Mouse (Mus musculus) cerebellum, adult 9-11 months (tissue): ENCODE measurements at regions not wholly inside any gene's neighbourhood (a gene's known extent, or its start where the extent isn't known, plus 50 kb on each side); places are given as distances from the start of the nearest gene placed in this dataset.

ENCODE experiments used
- DNase-seq: peaks from one replicate; pipeline ENCODE4 v3.0.0; 2022

DNA sequence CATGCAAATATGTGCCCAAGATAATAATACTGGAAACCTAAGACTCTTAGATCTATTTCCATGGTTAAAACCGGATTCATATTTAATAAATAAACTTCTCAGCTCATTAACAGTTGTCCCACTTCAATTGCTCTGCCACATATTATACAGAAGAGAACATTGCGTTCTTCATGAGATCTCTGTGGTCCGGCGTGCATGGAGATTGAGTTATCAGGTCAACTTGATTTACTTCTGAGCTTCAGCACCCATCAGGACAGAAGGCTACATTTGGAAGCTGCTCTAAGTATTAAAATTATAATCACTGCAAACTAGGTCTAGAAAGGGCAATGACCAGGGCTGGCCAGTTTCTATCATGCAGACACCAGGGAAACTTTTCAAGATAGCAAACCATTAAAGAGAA is 295.9 kb upstream of the Cd180 start:
- no peak for DNase-seq

DNA sequence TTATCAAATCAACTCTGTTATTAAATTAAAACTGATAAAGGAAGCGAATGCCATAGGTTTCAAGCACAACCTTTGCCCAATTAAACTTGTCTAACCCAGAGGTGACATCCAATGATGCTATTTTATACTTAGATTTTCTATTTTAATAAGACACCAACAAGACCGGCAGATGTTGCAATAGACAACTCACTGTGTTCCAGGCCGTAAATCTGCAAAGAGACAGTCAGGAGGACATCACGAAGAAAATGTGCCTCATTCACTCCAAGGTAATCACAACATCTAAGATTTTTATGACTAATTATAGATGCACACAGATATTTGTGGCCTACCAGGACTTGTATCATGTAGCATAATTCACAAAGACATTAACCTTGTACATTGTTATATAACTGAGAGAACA is 281.5 kb upstream of the Cd180 start:
- DNase-seq: no peak

DNA sequence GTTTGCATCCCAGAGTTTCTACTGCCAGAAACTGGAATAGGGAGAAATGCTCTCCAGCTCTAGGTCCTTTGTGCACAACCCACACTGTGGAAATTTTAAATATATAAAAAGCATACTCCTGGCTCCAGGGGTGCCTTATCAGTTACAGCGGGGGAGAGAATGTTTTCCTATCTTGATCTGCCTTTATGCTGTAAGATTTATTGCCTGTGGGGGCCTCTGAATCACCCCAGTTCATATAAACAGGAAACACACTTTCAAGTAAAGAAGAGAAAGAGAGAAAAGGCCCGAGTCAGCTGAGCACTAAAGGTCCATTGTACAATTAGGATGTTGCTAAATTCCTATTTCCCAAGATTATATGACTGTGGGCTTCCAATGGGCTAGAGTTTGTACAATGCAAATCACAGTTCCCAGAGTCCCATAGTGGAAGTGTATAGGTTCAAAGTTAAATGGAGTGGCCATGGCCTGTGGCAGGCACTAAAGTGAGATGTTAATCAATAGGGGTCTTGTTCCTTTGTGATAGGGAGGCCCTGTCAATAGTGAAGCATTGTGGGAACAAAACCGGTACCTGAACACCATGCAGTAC is 258.9 kb upstream of the Cd180 start:
- no peak for DNase-seq

DNA sequence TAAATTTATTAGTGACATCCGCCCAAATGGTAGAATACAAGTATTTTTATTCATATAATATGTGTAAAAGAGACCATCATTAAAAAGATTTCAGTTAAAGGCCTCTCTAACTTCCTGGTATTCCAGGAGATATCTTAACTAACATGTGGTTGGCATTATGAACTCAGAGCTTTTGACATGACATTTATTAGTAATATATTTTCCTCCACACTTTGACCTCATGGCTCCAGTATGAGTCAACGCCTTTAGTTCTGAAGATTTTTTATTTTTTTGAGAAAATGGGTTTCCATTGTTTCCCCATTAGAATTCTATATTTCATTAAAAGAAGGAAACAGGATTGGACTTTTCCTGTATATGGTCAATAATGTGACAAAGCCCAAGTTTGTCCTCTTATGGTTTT is 250.7 kb upstream of the Cd180 start:
- no peak for DNase-seq

DNA sequence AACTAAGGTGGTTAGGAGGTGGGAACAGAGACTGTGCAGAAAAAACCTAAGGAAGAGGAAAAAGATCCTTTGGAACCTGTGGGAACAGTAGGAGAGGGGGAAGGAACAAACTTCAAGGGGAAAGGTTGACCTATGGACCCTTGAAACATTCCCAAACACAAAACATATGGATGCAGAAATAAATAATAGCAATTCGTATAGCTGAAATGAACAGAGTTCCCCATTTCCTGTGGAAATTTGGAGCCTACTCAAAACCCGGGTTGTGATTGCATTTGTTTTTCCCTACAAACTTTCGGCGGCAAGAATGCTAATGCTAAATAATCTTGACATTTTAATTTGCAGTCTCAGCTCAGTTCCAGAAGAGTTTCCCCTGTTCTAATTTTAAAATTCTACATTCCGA is 246.0 kb upstream of the Cd180 start:
- DNase-seq: no peak

DNA sequence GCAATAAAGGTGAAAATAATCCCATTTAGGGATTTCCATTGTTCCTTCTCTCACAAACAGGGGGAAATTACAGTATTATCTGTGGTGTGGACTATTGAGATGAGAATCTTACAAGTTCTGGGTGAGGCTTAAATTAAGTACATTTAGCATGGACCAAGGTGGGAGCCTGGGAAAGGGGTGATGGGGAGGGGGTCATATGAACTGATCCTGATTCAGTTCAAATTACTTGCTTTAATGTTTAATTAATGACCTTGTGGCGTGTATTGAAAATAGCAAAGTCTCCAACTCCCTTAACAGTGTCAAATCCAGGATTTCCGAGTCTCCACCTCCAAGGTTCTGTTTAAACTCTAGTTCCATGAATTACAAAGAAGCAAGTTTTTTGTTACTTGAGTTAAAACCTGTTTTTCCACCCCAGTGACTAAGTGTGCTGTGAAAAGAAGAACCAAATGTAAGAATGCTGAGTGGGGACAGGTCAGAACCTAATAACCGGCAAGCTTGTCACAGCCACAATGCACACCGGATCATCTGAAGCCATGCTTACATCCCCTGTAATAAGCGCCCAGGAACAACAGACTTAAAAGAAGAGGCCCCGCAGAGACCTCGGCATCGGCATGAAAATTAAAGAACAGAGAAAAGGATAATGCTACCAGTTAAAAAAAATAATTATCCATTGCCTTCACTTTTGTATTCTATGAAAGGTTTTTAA is 243.8 kb upstream of the Cd180 start:
- no peak for DNase-seq

DNA sequence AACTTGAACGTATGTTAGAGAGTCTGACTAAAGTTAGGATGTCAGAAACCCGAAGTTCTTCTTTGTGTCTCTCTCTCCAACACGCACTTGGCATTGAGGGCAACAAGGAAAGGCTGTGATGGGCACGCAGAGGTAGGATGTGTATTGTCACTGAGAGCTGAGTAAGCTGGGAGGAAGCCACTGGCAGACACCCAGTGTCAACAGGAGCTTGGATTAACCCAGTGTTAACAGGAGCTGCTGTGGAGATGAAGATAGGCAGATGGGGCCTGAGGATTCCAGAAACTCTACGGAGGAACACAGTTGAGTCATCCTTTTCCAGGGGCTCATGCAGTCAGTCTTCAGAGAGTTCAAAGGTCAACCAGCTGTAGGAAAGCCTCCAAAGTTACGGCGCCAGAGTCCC is 242.2 kb upstream of the Cd180 start:
- DNase-seq: no peak

DNA sequence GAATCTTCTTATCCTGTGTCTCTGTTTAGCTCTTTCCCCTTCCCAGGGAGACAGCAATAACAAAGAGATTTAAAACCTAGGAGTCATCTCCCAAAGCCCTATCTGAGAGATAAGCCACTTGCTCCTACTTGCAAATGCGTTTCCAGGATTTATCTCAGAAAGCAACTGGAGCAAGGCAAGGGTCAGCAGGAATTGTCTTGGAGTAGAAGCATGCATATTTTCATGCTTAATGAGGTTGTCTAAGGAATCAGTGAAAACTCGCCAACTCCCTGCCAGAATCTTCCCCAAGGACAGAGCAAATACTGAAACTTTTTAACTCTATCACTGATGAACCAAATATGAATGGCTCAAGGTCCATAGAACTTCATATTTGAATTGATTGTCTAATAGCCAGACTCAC is 234.6 kb upstream of the Cd180 start:
- DNase-seq: no peak

DNA sequence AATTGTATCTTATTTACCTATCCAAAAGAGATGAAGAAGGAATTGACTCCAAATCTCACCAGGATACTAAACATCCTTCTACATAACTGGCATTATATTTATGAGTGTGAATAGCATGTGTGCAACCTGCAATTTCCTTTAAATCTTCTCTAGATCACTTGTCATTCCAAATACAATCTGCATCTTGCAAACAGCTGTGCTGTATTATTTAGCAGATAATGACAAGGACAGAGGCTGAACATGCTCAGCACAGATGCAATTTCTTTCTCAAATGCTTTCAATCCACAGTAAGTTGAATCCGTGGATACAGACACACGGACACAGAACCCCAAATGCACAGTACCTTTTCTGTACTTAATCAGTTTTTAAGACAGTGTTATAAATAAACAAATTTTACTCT is 229.4 kb upstream of the Cd180 start:
- DNase-seq: no peak

DNA sequence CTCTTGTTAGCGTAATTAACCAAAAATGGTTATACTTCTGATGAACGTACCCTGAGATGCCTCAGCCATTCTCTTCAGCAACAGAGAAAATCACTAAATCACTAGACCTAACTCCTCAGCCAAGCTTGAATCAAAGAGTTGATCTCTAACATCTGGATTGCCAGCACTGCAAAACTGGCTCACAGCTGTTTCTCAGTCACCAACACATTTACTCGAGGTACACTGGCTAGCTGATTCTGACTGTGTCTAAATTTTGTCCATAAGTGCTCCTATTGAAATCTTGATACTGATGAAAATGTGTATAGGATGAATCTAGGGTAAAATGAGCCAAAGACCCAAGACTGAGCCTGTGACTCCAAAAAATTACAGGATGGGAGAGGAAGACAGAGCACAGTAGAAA is 211.5 kb upstream of the Cd180 start:
- DNase-seq: no peak

DNA sequence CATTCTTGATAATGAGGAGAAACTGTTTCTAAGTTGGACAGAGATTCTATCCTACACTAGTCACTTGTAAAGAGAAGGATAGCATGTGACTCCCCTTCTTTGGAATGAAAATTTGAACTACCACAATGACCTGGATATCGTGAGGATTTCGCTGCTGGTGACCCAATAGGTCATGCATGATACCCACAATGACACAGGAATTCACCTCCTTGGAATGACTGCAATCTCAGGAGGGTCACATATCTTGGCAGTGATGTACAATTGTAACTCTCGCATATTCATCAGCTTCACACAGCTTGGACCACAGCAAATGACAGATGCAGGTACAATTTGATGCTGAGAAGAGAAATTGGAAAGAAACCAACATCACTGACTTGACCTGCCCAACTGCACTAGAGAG is 210.9 kb upstream of the Cd180 start:
- no peak for DNase-seq

DNA sequence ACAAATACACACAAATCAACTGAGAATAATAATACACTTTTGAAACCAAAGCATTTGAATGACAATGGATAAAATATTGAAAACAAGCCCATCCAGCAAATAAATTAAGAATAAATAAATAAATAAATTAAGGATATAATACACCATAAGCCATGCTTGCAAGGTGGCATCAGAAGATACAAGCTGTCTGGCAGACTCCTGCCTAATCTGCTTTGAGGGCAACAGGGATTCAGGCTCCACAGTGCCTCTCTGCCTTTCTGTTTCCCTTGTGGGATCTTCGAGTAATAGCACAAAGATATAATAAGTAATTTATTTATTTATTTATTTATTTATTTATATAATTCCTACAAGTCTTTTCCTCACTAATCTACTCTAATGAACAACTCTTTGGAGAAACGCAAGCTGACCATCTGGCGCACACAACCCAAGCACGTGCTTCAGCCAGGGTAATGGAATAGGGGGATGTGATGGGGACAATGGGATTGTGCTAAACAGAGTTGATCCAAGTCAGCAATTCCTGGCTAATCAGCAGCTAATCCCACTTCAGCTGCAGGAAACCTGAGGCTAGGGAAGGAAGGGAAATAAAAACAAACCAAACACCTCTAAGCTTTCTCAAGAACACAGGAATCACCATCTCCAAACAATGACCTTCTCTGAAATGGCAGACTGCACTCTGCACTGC is 205.8 kb upstream of the Cd180 start:
- no peak for DNase-seq

DNA sequence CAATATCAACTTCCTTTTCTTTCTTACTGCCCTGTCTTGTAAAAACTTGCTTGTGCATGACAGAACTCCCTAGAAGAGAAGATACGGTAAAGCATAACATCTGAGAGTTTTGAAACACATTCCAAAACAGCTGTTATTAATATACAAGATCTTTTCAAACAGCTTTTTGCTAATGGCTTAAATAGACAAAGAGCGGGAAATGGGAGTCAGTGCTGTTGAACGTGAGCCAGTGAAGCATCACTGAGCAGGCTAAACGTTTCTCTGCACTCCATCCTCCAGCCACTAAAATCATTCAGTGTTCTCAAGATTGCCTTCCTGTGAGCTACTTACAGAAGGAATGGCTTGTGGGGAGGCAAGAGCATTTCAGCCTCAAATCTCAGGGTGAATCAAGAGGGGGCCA is 202.0 kb upstream of the Cd180 start:
- no peak for DNase-seq

DNA sequence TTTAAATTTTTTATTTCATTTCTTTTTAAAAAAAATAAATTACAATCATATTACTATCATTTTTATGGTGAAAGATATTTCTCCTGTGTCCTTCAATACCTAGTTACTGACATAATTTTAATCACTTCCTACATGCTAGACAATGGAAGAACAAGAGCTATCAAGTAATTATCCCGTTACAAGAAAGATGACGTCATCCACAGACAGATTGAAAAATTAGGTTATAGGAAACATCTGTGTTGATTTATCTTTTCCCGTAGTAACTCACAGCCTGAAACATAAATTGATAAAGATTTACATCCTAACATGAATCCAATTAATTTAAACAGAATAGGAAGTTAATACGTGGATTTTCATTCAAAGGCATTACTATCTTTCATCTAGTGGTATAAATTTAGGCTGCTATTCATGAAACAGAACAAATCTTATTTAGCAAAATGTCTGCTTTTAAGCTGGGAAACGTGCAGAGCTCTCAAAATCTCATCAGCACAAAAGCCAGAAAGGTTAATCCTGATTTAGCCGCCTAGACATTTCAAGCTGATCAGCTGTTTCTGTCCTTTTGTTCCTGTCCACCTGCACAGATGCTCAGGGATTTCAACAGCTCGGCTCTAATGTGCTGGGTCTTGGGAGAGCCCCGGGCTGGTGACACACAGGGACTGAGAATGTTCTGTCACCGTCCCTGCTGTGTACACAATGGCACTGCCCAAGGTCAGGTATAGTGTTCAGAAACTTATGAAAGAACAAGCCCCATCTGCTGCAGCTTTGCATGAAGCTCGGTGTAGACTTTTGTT is 189.0 kb upstream of the Cd180 start:
- DNase-seq: no peak

DNA sequence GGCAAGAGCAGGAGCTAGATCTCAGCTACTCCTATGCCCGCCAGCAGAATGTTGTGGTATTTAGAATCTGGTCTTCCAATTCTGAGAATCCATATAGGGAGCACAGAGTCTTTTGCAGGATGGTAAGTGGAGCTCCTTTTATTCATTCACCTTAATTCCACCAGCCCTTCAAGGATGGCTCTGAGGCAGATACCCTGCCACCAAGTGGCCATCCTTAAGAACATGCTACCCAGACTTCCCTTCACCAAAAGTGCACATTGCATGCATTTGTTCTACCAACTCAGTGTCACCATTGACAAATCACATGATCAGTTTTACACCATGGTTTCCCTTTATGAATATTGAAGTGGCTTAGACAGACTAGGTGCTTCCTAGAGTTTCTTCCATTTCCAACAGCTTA is 186.1 kb upstream of the Cd180 start:
- no peak for DNase-seq

DNA sequence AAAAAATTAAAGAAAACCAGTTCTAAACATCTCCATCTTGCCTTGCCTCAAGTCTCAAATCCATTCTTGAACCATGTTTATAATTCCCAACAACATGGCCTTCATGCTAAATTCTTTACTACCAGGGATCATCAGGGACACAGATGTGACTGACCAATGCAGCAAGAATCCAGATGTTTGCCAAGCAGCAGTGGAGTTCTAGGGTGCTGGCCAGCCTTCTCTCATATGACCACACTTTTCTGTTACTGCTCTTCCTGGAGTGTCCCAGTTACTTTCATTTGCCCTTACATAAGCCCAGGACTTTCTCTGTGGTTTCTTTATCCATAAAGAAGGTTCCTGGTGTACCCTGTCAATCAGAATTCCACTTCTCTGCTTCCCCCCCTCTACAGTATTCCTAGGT is 185.4 kb upstream of the Cd180 start:
- no peak for DNase-seq

DNA sequence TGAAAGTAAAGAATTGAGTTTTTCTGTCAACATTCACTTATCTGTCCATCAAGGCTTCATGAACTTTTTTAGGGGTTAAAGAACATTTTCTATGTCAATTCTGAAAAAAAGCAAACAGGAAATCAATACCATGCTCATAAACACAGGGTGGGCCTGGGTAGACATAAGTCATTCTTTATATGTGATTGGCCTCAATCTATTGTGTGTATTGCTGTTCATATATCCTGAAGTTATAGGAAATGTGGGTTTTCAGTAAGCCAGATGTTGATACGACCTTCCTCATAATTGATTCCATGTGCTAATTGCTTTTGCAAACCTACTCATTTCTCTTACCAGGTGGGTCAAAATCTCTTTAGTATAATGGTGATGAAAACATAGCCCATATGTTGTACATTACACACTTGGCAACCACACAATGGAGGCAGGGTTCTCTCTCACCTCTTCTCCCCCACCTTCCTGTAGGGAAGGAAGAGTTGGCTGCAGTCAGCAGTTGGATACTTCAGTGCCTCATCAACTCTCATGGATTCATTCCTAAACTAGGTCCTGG is 182.6 kb upstream of the Cd180 start:
- no peak for DNase-seq

DNA sequence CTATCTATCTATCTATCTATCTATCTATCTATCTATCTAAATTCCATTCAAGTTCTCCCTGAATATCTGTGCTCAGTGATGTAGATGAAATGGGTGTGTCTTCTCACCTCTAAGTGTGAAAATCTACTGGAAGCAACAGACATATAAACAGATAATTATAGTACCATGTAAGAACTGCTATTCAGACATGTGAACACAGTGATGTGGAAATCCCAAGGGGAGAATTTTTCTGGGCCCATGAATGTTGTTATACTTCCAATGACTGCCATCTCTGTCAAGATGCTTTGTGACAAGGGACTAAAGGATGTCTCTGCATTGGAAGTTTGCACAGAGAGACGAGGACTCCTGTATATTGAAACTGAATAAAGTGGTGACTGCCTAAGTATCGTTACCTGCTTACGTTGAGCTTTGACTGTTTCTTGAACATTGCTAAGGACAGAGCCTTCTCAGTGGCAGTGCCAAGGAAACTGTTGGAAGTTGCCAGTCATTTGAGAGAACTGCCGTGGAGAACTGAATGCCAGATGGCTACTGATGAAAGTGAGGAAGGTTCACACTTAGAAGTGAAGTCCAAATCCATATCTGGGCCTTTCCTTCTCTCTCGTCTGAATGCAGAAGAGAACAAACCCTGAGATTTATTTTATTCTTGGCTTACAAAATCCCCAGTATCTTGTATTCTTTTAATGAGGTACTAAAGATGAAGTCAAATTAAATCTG is 175.0 kb upstream of the Cd180 start:
- DNase-seq: no peak

DNA sequence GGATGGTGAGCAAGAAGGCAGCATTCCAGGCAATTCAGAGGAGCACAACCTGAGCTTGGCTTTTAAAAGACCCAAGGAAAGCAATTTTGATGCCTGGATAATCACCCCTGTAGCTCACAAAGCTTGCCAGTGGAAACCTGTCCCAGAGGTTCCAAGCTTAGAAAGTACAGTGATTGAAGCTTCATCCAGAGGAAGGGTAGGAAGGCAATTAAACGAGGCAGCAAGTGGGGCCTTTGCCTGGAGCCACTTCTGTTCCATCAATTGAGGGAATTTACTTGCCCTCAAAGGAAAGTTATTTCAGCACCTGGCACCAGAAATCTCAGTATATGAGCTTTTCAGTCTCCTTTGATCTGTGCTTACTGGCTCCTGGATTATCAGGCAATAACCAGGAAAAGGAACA is 171.9 kb upstream of the Cd180 start:
- DNase-seq: no peak

DNA sequence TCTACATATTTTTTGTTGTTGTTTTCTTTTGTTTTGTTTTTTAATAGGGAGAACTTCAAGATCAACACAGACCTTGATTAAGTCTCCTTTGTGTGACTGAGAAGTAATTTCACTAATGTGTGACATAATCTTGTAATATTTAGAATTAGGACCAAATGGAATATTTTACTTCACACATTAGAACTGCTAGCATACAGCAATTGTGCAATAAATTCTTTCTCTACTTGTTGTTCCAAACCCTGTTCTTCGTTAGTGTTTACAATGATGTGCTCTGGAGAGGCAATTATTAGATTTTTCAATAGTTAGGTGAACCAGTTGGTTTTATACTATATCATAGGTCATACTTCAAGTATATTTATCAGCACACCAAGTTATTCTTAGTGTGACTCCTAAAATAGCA is 171.3 kb upstream of the Cd180 start:
- DNase-seq: no peak

DNA sequence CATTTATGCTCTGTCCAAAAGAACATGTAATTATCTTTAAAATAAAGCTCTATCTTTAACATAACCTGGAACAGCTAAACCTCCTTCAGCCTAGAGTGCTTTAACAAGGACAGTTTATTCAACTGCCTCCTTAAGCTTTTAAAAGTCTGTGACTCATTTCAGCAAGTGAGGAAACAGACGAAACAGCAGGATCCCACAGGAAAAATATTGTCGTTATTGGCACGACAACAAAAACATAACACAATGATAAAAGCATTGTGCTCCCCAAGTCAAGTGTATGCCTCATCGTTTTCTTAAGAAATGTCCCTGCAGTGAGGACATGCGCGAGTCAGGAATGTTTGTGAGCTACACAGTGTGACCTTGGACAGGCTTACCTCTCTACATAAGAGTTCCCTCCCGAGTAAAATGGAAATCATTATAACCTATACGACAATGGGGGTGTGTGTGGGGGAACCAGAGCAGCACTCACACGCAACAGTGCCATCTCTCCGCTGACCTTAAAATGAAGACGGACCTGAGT is 166.7 kb upstream of the Cd180 start:
- no peak for DNase-seq

DNA sequence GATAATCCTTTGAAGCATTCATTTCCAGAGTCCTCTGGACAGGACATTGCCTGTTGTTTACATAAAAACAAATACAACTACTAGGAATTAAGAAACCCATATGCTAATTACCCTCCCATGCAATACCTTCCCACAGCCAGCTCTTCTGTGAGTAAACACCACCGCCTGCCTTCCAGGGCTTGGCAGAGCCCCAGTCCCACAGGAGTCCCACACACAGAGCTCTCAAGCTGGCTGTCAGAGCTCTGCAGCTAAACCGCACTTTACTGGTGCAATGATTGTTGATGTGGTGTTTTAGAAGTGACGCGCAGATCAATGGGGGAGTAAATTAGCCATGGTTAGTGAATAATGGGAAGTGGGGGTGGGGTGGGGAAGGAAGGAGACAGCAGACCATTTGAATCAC is 159.6 kb upstream of the Cd180 start:
- no peak for DNase-seq
